Mouse (Mus musculus) midbrain, postnatal 0 days (tissue): ENCODE measurements at regions not wholly inside any gene's neighbourhood (a gene's known extent, or its start where the extent isn't known, plus 50 kb on each side); places are given as distances from the start of the nearest gene placed in this dataset.
A peak's percentile ranks its signal among the peaks of the same experiment; 100 is the strongest.

Source experiments
- ATAC-seq: fragments of 200-750 bp; cut with Nextera tagmentation; 2 replicates; pipeline ENCODE4 v1.8.0; 2017; ENCODE audit warnings: moderate number of reproducible peaks, mild to moderate bottlenecking, moderate TSS enrichment, moderate library complexity; ENCODE audit not compliant: low FRiP score
- DNase-seq: peaks from one replicate; pipeline ENCODE4 v3.0.0-alpha.2; 2015; ENCODE audit warnings: low spot score
- H3K27ac ChIP-seq: fragments of 300-500 bp; sonication (generic); 2 replicates; pipeline ENCODE4 v1.5.1; 2014; ENCODE audit warnings: low read depth, mild to moderate bottlenecking, low read length, mixed read lengths
- H3K27me3 ChIP-seq: fragments of 300-500 bp; sonication (generic); 2 replicates; pipeline ENCODE4 v1.6.1; 2014; ENCODE audit warnings: low read length, control low read depth, mixed read lengths; ENCODE audit not compliant: insufficient read depth
- H3K36me3 ChIP-seq: fragments of 300-500 bp; sonication (generic); 2 replicates; pipeline ENCODE4 v1.6.1; 2014; ENCODE audit warnings: low read length, control low read depth, mixed read lengths; ENCODE audit not compliant: insufficient read depth
- H3K4me1 ChIP-seq: fragments of 300-500 bp; sonication (generic); 2 replicates; pipeline ENCODE4 v1.6.1; 2014; ENCODE audit warnings: mild to moderate bottlenecking, control low read depth, antibody characterized with exemption, low read length, mixed read lengths; ENCODE audit not compliant: insufficient read depth
- H3K4me2 ChIP-seq: fragments of 300-500 bp; sonication (generic); 2 replicates; pipeline ENCODE4 v1.6.1; 2014; ENCODE audit warnings: low read depth, mild to moderate bottlenecking, low read length, mixed read lengths; ENCODE audit not compliant: poor library complexity, severe bottlenecking
- H3K4me3 ChIP-seq: fragments of 300-500 bp; sonication (generic); 2 replicates; pipeline ENCODE4 v1.5.1; 2014; ENCODE audit warnings: low read depth, mild to moderate bottlenecking, low read length, moderate library complexity
- H3K9ac ChIP-seq: fragments of 300-500 bp; sonication (generic); replicated peaks from 2 replicates; pipeline ENCODE4 v1.6.1; 2014; ENCODE audit warnings: mild to moderate bottlenecking, low read length, moderate library complexity, mixed read lengths; ENCODE audit not compliant: poor library complexity, severe bottlenecking
- H3K9me3 ChIP-seq: fragments of 300-500 bp; sonication (generic); 2 replicates; pipeline ENCODE4 v1.6.1; 2016; ENCODE audit warnings: low read length, control low read depth
- CTCF ChIP-seq: IDR thresholded peaks from 2 replicates; pipeline ENCODE4 v1.5.1; 2016; ENCODE audit warnings: antibody characterized with exemption, mild to moderate bottlenecking
- WGBS: fragments of 180-500 bp; shearing (Covaris S2); extraction: QIAGEN DNeasy Blood & Tissue Kit; methylation state at CpG from one replicate; pipeline ENCODE4 v1.1.7; 2014; 5-methylcytosine and 5-hydroxymethylcytosine counted together

DNA sequence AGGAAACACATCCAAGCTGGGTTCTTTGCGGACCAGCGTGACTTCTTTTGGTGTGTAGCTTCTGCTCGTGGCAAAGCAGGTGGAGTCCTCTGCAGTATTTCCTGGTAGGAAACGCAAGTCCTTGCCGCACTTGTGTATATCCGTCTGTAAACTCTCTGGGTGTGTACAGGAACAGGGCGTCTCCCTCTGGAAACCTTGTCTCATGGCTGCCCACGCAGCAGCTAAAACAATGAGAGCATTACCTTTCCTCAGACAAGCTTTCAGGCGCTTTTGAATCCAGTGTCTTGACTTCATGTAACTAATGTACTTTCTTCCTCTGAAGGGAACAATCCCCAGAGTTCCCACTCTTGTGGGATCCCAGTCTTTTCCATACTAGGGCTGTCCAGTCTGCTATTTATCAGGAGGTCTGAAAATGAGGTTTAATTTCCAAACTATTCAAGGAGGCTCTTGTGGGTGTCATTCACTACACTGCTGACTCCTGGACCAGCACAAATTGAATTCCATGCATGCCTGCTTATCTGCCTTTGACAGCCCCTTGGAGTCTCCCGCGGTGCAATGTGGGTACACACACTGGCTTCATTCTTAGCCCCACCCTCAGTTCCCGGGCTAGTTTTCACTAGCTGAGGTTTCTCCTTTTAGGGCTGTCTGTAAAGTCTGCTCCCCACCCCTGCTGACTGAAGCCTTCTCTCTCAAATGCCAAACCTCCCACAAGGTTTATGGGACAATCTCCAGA lies 161.6 kb upstream of the Anxa10 start:
- H3K27ac ChIP-seq: no peak overlapping the region
- 53% methylated on average over 12 of the region's 12 CpGs for WGBS

DNA sequence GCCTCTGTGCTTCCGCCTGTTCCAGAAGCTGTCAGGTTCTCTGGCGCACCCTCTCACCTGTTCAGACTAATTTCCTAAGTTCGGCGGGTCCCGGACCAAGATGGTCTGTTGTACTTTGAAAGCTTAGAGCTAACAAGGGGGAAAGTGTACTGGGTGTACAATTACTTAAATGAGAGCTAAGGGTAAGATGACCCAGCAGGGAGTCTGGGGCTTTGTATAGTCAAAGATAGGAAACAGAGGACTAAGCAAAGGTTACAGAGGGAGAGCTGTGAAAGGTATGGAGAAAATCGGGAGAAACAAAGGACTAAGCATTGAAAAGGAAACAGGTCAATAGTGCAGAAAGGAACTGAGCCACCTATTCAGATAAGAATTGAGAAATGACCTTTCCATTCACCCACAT lies 127.6 kb upstream of the Anxa10 start:
- 84% methylated on average over 5 of the region's 6 CpGs for WGBS
- ATAC-seq (no peak), DNase-seq (no peak)
- Histone ChIP-seq H3K4me1 (no peaks in the 10 kb centered on the region), H3K27ac (no peak overlapping the region), H3K27me3 (no peaks in the 10 kb centered on the region), H3K9ac (no peak overlapping the region), H3K4me3 (no peak overlapping the region), H3K36me3 (no peaks in the 10 kb centered on the region), H3K9me3 (no peaks in the 10 kb centered on the region), H3K4me2 (no peak overlapping the region)
- no peak for TF ChIP-seq CTCF

More for the DNA sequence above, 161.6 kb upstream of the Anxa10 start:
- no peaks in the 10 kb centered on the region for H3K9me3 ChIP-seq
- DNase-seq (peak; percentile 54), ATAC-seq (peak; percentile 81)
- no peak for TF ChIP-seq CTCF
- H3K4me2 ChIP-seq: no peak overlapping the region
- H3K27me3 ChIP-seq: no peaks in the 10 kb centered on the region
- no peaks in the 10 kb centered on the region for H3K36me3 ChIP-seq
- H3K4me3 ChIP-seq: no peak overlapping the region
- H3K9ac ChIP-seq: no peak overlapping the region
- H3K4me1 ChIP-seq: no peaks in the 10 kb centered on the region
